Mouse (Mus musculus): ENCODE data around the gene Gm47985. TPM values are rescaled to one million over a fixed set of nuclear protein-coding genes. Genes with fewer than 3 reads are reported as not detected.

Gene Gm47985
- polyA plus RNA-seq, 2 experiments, result 0.08 TPM; not detected in 1

- TF ChIP-seq POLR2A (IDR thresholded peaks at IDR 0.05; ENCODE audit: borderline replicate concordance, extremely low read depth, insufficient read depth, insufficient read length), result no peak
- Histone ChIP-seq H3K27ac (replicated peaks; ENCODE audit: low read depth, low read length) (no peak overlapping the region), H3K4me3 (replicated peaks; ENCODE audit: low read length) (no peak overlapping the region), H3K9me3 (ENCODE audit: control insufficient read depth, low read length) (no peaks in the 10 kb centered on the region), H3K9ac (ENCODE audit: low read depth, low read length, severe bottlenecking) (no peak overlapping the region), H3K36me3 (ENCODE audit: control insufficient read depth, insufficient read depth, low read length) (no peaks in the 10 kb centered on the region), H3K27me3 (ENCODE audit: control insufficient read depth, insufficient read depth, low read length) (no peaks in the 10 kb centered on the region), H3K4me1 (ENCODE audit: control insufficient read depth, insufficient read depth, low read length) (no peaks in the 10 kb centered on the region), H3K4me2 (replicated peaks; ENCODE audit: low read depth, low read length, severe bottlenecking) (no peak overlapping the region)
- DNase-seq (ENCODE audit: low spot score), result no peak
- ATAC-seq (ENCODE audit: low FRiP score, low read depth), result no peak
- WGBS, result 76% methylated on average over 7 of the region's 7 CpGs
Measured at GRCm38 (mm10) chr1:151156777-151157632, 25.3 kb upstream of the Gm47985 start.

GRCm38 (mm10) chr1:151157963-151158856, 24.1 kb upstream of the Gm47985 start:
- H3K27ac ChIP-seq (replicated peaks; ENCODE audit: low read depth, low read length), result no peak overlapping the region
- ATAC-seq (ENCODE audit: low FRiP score, low read depth), result no peak
- no peaks in the 10 kb centered on the region for H3K4me1 ChIP-seq (ENCODE audit: control insufficient read depth, insufficient read depth, low read length)
- no peak for TF ChIP-seq POLR2A (IDR thresholded peaks at IDR 0.05; ENCODE audit: borderline replicate concordance, extremely low read depth, insufficient read depth, insufficient read length)
- no peak overlapping the region for H3K4me2 ChIP-seq (replicated peaks; ENCODE audit: low read depth, low read length, severe bottlenecking)
- no peak for DNase-seq (ENCODE audit: low spot score)
- H3K36me3 ChIP-seq (ENCODE audit: control insufficient read depth, insufficient read depth, low read length), result no peaks in the 10 kb centered on the region
- no peaks in the 10 kb centered on the region for H3K9me3 ChIP-seq (ENCODE audit: control insufficient read depth, low read length)
- no peaks in the 10 kb centered on the region for H3K27me3 ChIP-seq (ENCODE audit: control insufficient read depth, insufficient read depth, low read length)
- WGBS, result 30% methylated on average over 9 of the region's 9 CpGs
- no peak overlapping the region for H3K4me3 ChIP-seq (replicated peaks; ENCODE audit: low read length)
- no peak overlapping the region for H3K9ac ChIP-seq (ENCODE audit: low read depth, low read length, severe bottlenecking)

- no peaks in the 10 kb centered on the region for H3K9me3 ChIP-seq (ENCODE audit: control insufficient read depth, low read length)
- ATAC-seq (ENCODE audit: low FRiP score, low read depth) (no peak), DNase-seq (ENCODE audit: low spot score) (no peak)
- no peaks in the 10 kb centered on the region for H3K27me3 ChIP-seq (ENCODE audit: control insufficient read depth, insufficient read depth, low read length)
- WGBS, result 87% methylated on average over 2 of the region's 2 CpGs
- no peak overlapping the region for H3K4me2 ChIP-seq (replicated peaks; ENCODE audit: low read depth, low read length, severe bottlenecking)
- TF ChIP-seq POLR2A (IDR thresholded peaks at IDR 0.05; ENCODE audit: borderline replicate concordance, extremely low read depth, insufficient read depth, insufficient read length), result no peak
- no peak overlapping the region for H3K27ac ChIP-seq (replicated peaks; ENCODE audit: low read depth, low read length)
- H3K36me3 ChIP-seq (ENCODE audit: control insufficient read depth, insufficient read depth, low read length), result no peaks in the 10 kb centered on the region
- H3K4me1 ChIP-seq (ENCODE audit: control insufficient read depth, insufficient read depth, low read length), result no peaks in the 10 kb centered on the region
- no peak overlapping the region for H3K4me3 ChIP-seq (replicated peaks; ENCODE audit: low read length)
- H3K9ac ChIP-seq (ENCODE audit: low read depth, low read length, severe bottlenecking), result no peak overlapping the region
Measured at GRCm38 (mm10) chr1:151158857-151159510, 23.4 kb upstream of the Gm47985 start.

- WGBS, result 33% methylated on average over 8 of the region's 8 CpGs
- Histone ChIP-seq H3K9me3 (ENCODE audit: control insufficient read depth, low read length) (no peaks in the 10 kb centered on the region), H3K9ac (ENCODE audit: low read depth, low read length, severe bottlenecking) (no peak overlapping the region), H3K36me3 (ENCODE audit: control insufficient read depth, insufficient read depth, low read length) (no peaks in the 10 kb centered on the region), H3K27me3 (ENCODE audit: control insufficient read depth, insufficient read depth, low read length) (no peaks in the 10 kb centered on the region), H3K27ac (replicated peaks; ENCODE audit: low read depth, low read length) (no peak overlapping the region), H3K4me2 (replicated peaks; ENCODE audit: low read depth, low read length, severe bottlenecking) (no peak overlapping the region), H3K4me1 (ENCODE audit: control insufficient read depth, insufficient read depth, low read length) (peaks cover 8% of the 10 kb centered on the region), H3K4me3 (replicated peaks; ENCODE audit: low read length) (no peak overlapping the region)
- TF ChIP-seq POLR2A (IDR thresholded peaks at IDR 0.05; ENCODE audit: borderline replicate concordance, extremely low read depth, insufficient read depth, insufficient read length), result no peak
- ATAC-seq (ENCODE audit: low FRiP score, low read depth) (no peak), DNase-seq (ENCODE audit: low spot score) (no peak)
Measured at GRCm38 (mm10) chr1:151166031-151166430, 16.3 kb upstream of the Gm47985 start.

Measured in limb, embryonic 14.5 days (tissue).